Mouse (Mus musculus) frontal cortex, adult (tissue): ENCODE results near the gene Uchl5.

Experiments used
- ATAC-seq: cut with Nextera tagmentation; 2 replicates; pipeline ENCODE4 v1.9.2; 2017; ENCODE audit warnings: mild to moderate bottlenecking, moderate library complexity, mixed read lengths; ENCODE audit not compliant: low TSS enrichment

The Uchl5 gene

GRCm38 (mm10) chr1:143803537-143803936 is 26.5 kb downstream of the Uchl5 start:
- peak; percentile 96 for ATAC-seq

GRCm38 (mm10) chr1:143809062-143809461 is 32.0 kb downstream of the Uchl5 start:
- ATAC-seq, result no peak

GRCm38 (mm10) chr1:143813676-143814360 is 36.7 kb downstream of the Uchl5 start:
- peak; percentile 98 for ATAC-seq

- no peak for ATAC-seq
Measured at GRCm38 (mm10) chr1:143820096-143820877, 43.2 kb downstream of the Uchl5 start.

- no peak for ATAC-seq
Measured at GRCm38 (mm10) chr1:143822677-143823076, 45.6 kb downstream of the Uchl5 start.

GRCm38 (mm10) chr1:143830713-143831112 is 53.6 kb downstream of the Uchl5 start:
- ATAC-seq, result peak; percentile 98

- no peak for ATAC-seq
Measured at GRCm38 (mm10) chr1:143836363-143837182, 59.5 kb downstream of the Uchl5 start.

GRCm38 (mm10) chr1:143837681-143838080 is 60.6 kb downstream of the Uchl5 start:
- ATAC-seq, result no peak

GRCm38 (mm10) chr1:143838896-143839410 is 61.9 kb downstream of the Uchl5 start:
- no peak for ATAC-seq

- no peak for ATAC-seq
Measured at GRCm38 (mm10) chr1:143852329-143852728, 75.3 kb downstream of the Uchl5 start.

- ATAC-seq, result no peak
Measured at GRCm38 (mm10) chr1:143852779-143853358, 75.8 kb downstream of the Uchl5 start.

GRCm38 (mm10) chr1:143853691-143854115 is 76.6 kb downstream of the Uchl5 start:
- no peak for ATAC-seq

GRCm38 (mm10) chr1:143855706-143856105 is 78.6 kb downstream of the Uchl5 start:
- no peak for ATAC-seq
